Mouse (Mus musculus): ENCODE results near the gene Entr1. TPM values are rescaled to one million over a fixed set of nuclear protein-coding genes. Genes with fewer than 3 reads are reported as not detected.
A peak's percentile ranks its signal among the peaks of the same experiment; 100 is the strongest.

Entr1 gene
- total and polyA plus RNA-seq, 2 experiments from 2014 or later, result 115 to 138 TPM

GRCm38 (mm10) chr2:26351358-26352290, 37.5 kb downstream of the Entr1 start, which contains the start of gene Dnlz:
Gene Dnlz, minus strand, starts transcription at chr2:26352110.
- peak; percentile 77 for TF ChIP-seq CTCF (IDR thresholded peaks at IDR 0.05; ENCODE audit: low read depth)
- H3K9ac ChIP-seq (replicated peaks; ENCODE audit: low read length), result peak within 1 kb of the TSS; percentile 95
- H3K27ac ChIP-seq, result peak within 1 kb of the TSS; percentile 91
- H3K9me3 ChIP-seq (ENCODE audit: low read length), result no peaks in the 10 kb centered on the region
- peak; percentile 82 for ATAC-seq
- 2% methylated on average over 62 of the region's 62 CpGs for WGBS
- H3K4me2 ChIP-seq (ENCODE audit: low read depth, low read length), result peak within 1 kb of the TSS; percentile 97
- DNase-seq (ENCODE audit: low spot score), result peak; percentile 97
- no peaks in the 10 kb centered on the region for H3K27me3 ChIP-seq (ENCODE audit: insufficient read depth, low read length)
- H3K4me3 ChIP-seq (ENCODE audit: low read length), result peak within 1 kb of the TSS; percentile 82
- peaks cover 20% of the 10 kb centered on the region for H3K4me1 ChIP-seq (ENCODE audit: insufficient read depth, low read length)
- peaks cover 18% of the 10 kb centered on the region for H3K36me3 ChIP-seq (ENCODE audit: insufficient read depth, low read length)

- WGBS, result 61% methylated on average over 6 of the region's 6 CpGs
- Histone ChIP-seq H3K4me1 (ENCODE audit: insufficient read depth, low read length) (peaks cover 14% of the 10 kb centered on the region), H3K4me2 (ENCODE audit: low read depth, low read length) (no peak overlapping the region), H3K27ac (0 out of 2 replicates have a peak overlapping the region, but pooled peaks have one; percentile 11), H3K9ac (replicated peaks; ENCODE audit: low read length) (no peak overlapping the region), H3K36me3 (ENCODE audit: insufficient read depth, low read length) (peaks cover 48% of the 10 kb centered on the region), H3K27me3 (ENCODE audit: insufficient read depth, low read length) (no peaks in the 10 kb centered on the region), H3K9me3 (ENCODE audit: low read length) (no peaks in the 10 kb centered on the region), H3K4me3 (ENCODE audit: low read length) (no peak overlapping the region)
- TF ChIP-seq CTCF (IDR thresholded peaks at IDR 0.05; ENCODE audit: low read depth), result no peak
- ATAC-seq, result no peak
- DNase-seq (ENCODE audit: low spot score), result no peak
Observed at GRCm38 (mm10) chr2:26348241-26348640, 40.9 kb downstream of the Entr1 start.

GRCm38 (mm10) chr2:26342609-26343490, 46.3 kb downstream of the Entr1 start:
- no peaks in the 10 kb centered on the region for H3K9me3 ChIP-seq (ENCODE audit: low read length)

GRCm38 (mm10) chr2:26342044-26342443, 47.1 kb downstream of the Entr1 start:
- DNase-seq (ENCODE audit: low spot score), result peak; percentile 29
- Histone ChIP-seq H3K9ac (replicated peaks; ENCODE audit: low read length) (no peak overlapping the region), H3K4me2 (ENCODE audit: low read depth, low read length) (no peak overlapping the region), H3K27ac (peak overlapping the region; percentile 62), H3K4me3 (ENCODE audit: low read length) (no peak overlapping the region), H3K36me3 (ENCODE audit: insufficient read depth, low read length) (peaks cover 61% of the 10 kb centered on the region), H3K9me3 (ENCODE audit: low read length) (no peaks in the 10 kb centered on the region), H3K4me1 (ENCODE audit: insufficient read depth, low read length) (no peaks in the 10 kb centered on the region), H3K27me3 (ENCODE audit: insufficient read depth, low read length) (no peaks in the 10 kb centered on the region)
- no peak for TF ChIP-seq CTCF (IDR thresholded peaks at IDR 0.05; ENCODE audit: low read depth)
- no peak; the same call in 1 of the 2 replicates for ATAC-seq
- WGBS, result 53% methylated on average over 10 of the region's 10 CpGs

More at GRCm38 (mm10) chr2:26342609-26343490, 46.3 kb downstream of the Entr1 start:
- WGBS, result 65% methylated on average over 11 of the region's 11 CpGs
- H3K27me3 ChIP-seq (ENCODE audit: insufficient read depth, low read length), result no peaks in the 10 kb centered on the region
- no peak overlapping the region for H3K9ac ChIP-seq (replicated peaks; ENCODE audit: low read length)
- no peak for DNase-seq (ENCODE audit: low spot score)
- H3K4me2 ChIP-seq (ENCODE audit: low read depth, low read length), result no peak overlapping the region
- peak overlapping the region; percentile 62 for H3K27ac ChIP-seq
- peaks cover 67% of the 10 kb centered on the region for H3K36me3 ChIP-seq (ENCODE audit: insufficient read depth, low read length)
- no peak for ATAC-seq
- TF ChIP-seq CTCF (IDR thresholded peaks at IDR 0.05; ENCODE audit: low read depth), result no peak
- no peaks in the 10 kb centered on the region for H3K4me1 ChIP-seq (ENCODE audit: insufficient read depth, low read length)
- no peak overlapping the region for H3K4me3 ChIP-seq (ENCODE audit: low read length)

GRCm38 (mm10) chr2:26341510-26341981, 47.6 kb downstream of the Entr1 start:
- no peak overlapping the region for H3K4me3 ChIP-seq (ENCODE audit: low read length)
- H3K36me3 ChIP-seq (ENCODE audit: insufficient read depth, low read length), result peaks cover 56% of the 10 kb centered on the region
- 92% methylated on average over 2 of the region's 2 CpGs for WGBS
- H3K4me2 ChIP-seq (ENCODE audit: low read depth, low read length), result no peak overlapping the region
- H3K4me1 ChIP-seq (ENCODE audit: insufficient read depth, low read length), result no peaks in the 10 kb centered on the region
- ATAC-seq (no peak), DNase-seq (ENCODE audit: low spot score) (no peak)
- no peak overlapping the region for H3K9ac ChIP-seq (replicated peaks; ENCODE audit: low read length)
- H3K27me3 ChIP-seq (ENCODE audit: insufficient read depth, low read length), result no peaks in the 10 kb centered on the region
- no peaks in the 10 kb centered on the region for H3K9me3 ChIP-seq (ENCODE audit: low read length)
- peak overlapping the region; percentile 32; the same call in 1 of the 2 replicates for H3K27ac ChIP-seq
- no peak for TF ChIP-seq CTCF (IDR thresholded peaks at IDR 0.05; ENCODE audit: low read depth)

- no peaks in the 10 kb centered on the region for H3K27me3 ChIP-seq (ENCODE audit: insufficient read depth, low read length)
- peak overlapping the region; percentile 48; the same call in 1 of the 2 replicates for H3K27ac ChIP-seq
- ATAC-seq (0 out of 2 replicates have a peak, but pooled peaks have one; percentile 7), DNase-seq (ENCODE audit: low spot score) (peak; percentile 30)
- 67% methylated on average over 5 of the region's 5 CpGs for WGBS
- no peaks in the 10 kb centered on the region for H3K4me1 ChIP-seq (ENCODE audit: insufficient read depth, low read length)
- H3K4me3 ChIP-seq (ENCODE audit: low read length), result no peak overlapping the region
- H3K9me3 ChIP-seq (ENCODE audit: low read length), result no peaks in the 10 kb centered on the region
- peaks cover 33% of the 10 kb centered on the region; the same call in 1 of the 2 replicates for H3K36me3 ChIP-seq (ENCODE audit: insufficient read depth, low read length)
- no peak overlapping the region for H3K9ac ChIP-seq (replicated peaks; ENCODE audit: low read length)
- no peak overlapping the region for H3K4me2 ChIP-seq (ENCODE audit: low read depth, low read length)
- TF ChIP-seq CTCF (IDR thresholded peaks at IDR 0.05; ENCODE audit: low read depth), result no peak
Observed at GRCm38 (mm10) chr2:26339204-26339551, 49.9 kb downstream of the Entr1 start.

Measured in hindbrain, postnatal 0 days (tissue).